Mouse (Mus musculus) hindbrain, postnatal 0 days (tissue): ENCODE results near the gene Btnl4. TPM values are rescaled to one million over a fixed set of nuclear protein-coding genes. Genes with fewer than 3 reads are reported as not detected.

Experiments
- ATAC-seq: fragments of 200-750 bp; cut with Nextera tagmentation; 2 replicates; pipeline ENCODE4 v1.8.0; 2017; ENCODE audit warnings: mild to moderate bottlenecking, moderate TSS enrichment, moderate library complexity
- DNase-seq: peaks from one replicate; pipeline ENCODE4 v3.0.0-alpha.2; 2015; ENCODE audit warnings: low spot score
- H3K27ac ChIP-seq: fragments of 300-500 bp; sonication (generic); 2 replicates; pipeline ENCODE4 v1.5.1; 2014; ENCODE audit warnings: mild to moderate bottlenecking
- H3K27me3 ChIP-seq: fragments of 300-500 bp; sonication (generic); 2 replicates; pipeline ENCODE4 v1.6.1; 2014; ENCODE audit warnings: low read length, mixed read lengths; ENCODE audit not compliant: insufficient read depth
- H3K36me3 ChIP-seq: fragments of 300-500 bp; sonication (generic); 2 replicates; pipeline ENCODE4 v1.6.1; 2014; ENCODE audit warnings: low read length, mixed read lengths; ENCODE audit not compliant: insufficient read depth
- H3K4me1 ChIP-seq: fragments of 300-500 bp; sonication (generic); 2 replicates; pipeline ENCODE4 v1.6.1; 2014; ENCODE audit warnings: antibody characterized with exemption, low read length, mixed read lengths; ENCODE audit not compliant: insufficient read depth
- H3K4me2 ChIP-seq: fragments of 300-500 bp; sonication (generic); 2 replicates; pipeline ENCODE4 v1.6.1; 2014; ENCODE audit warnings: low read depth, mild to moderate bottlenecking, low read length, moderate library complexity, mixed read lengths
- H3K4me3 ChIP-seq: fragments of 300-500 bp; sonication (generic); 2 replicates; pipeline ENCODE4 v1.5.1; 2014; ENCODE audit warnings: low read length
- H3K9ac ChIP-seq: fragments of 300-500 bp; sonication (generic); replicated peaks from 2 replicates; pipeline ENCODE4 v1.6.1; 2014; ENCODE audit warnings: mild to moderate bottlenecking, low read length, moderate library complexity, mixed read lengths
- H3K9me3 ChIP-seq: fragments of 300-500 bp; sonication (generic); 2 replicates; pipeline ENCODE4 v1.6.1; 2016; ENCODE audit warnings: low read length, mixed read lengths
- CTCF ChIP-seq: IDR thresholded peaks from 2 replicates; pipeline ENCODE4 v1.5.1; 2016; ENCODE audit warnings: antibody characterized with exemption, control low read depth, low read depth
- WGBS: fragments of 180-500 bp; shearing (Covaris S2); extraction: QIAGEN DNeasy Blood & Tissue Kit; methylation state at CpG from one replicate; pipeline ENCODE4 v1.1.7; 2014; 5-methylcytosine and 5-hydroxymethylcytosine counted together
- polyA plus RNA-seq: library from polyadenylated mRNA; unstranded; fragments of >200 nt; fragmentation: Nextera tagmentation; extraction: Ambion mirVana; gene quantifications from 2 replicates; pipeline ENCODE4 v1.2.1, GENCODE M21; 2015
- total RNA-seq: library from RNA; depleted of rRNA; stranded (reverse); fragments of >200 nt; gene quantifications from 2 replicates; pipeline ENCODE4 v1.2.3, GENCODE M21; 2014; rRNA removed

The Btnl4 gene
- total and polyA plus RNA-seq, 2 experiments from 2014 or later: not detected

DNA sequence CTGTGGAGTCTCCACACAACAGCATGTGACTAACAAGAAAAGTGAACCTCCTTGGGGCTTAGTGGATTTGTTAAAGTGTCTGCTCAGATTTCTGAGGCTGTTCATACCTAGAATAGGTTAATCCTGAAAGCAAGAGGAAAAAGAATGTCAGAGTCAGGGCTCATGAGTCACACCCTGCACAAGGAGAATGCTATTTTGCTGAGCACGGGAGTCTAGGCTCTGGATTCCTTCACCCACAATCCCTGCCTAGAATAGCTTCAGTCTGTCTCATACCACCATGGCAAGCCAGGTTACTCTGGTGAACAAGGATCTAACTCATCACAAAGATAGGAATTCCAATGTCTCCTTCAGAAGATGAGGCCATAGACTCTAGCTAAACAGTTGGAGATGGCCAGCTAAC is 38.5 kb downstream of the Btnl4 start:
- H3K4me3 ChIP-seq: no peak overlapping the region
- ATAC-seq: no peak
- H3K9me3 ChIP-seq: no peaks in the 10 kb centered on the region
- H3K36me3 ChIP-seq: no peaks in the 10 kb centered on the region
- no peak overlapping the region for H3K4me2 ChIP-seq
- H3K27me3 ChIP-seq: no peaks in the 10 kb centered on the region
- TF ChIP-seq CTCF: no peak
- no peak overlapping the region for H3K27ac ChIP-seq
- H3K4me1 ChIP-seq: no peaks in the 10 kb centered on the region
- 52% methylated on average over 1 of the region's 1 CpGs for WGBS
- DNase-seq: no peak
- H3K9ac ChIP-seq: no peak overlapping the region

DNA sequence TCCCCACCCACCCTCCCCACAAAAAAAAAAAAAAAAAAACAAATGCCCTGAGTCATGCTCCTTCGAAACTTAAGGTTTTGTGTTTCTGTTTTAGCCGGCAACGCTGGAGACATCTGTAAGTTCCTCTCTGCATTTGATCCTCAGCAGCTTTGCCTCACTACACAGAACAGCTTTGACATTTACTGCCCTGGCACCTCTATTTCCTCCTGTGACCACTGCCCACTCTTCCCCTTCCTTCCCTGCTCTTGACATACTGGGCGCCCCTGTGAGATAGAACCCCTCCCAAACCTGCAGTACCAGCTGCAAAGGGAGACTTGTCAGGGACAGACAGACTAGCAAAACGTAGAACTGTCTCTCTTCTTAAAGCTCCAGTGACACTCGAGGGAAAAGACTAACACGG is 39.5 kb downstream of the Btnl4 start:
- H3K9me3 ChIP-seq: no peaks in the 10 kb centered on the region
- no peak overlapping the region for H3K27ac ChIP-seq
- H3K4me1 ChIP-seq: no peaks in the 10 kb centered on the region
- DNase-seq: no peak
- H3K27me3 ChIP-seq: no peaks in the 10 kb centered on the region
- 62% methylated on average over 7 of the region's 7 CpGs for WGBS
- ATAC-seq: no peak
- no peak overlapping the region for H3K9ac ChIP-seq
- no peaks in the 10 kb centered on the region for H3K36me3 ChIP-seq
- H3K4me3 ChIP-seq: no peak overlapping the region
- no peak overlapping the region for H3K4me2 ChIP-seq
- no peak for TF ChIP-seq CTCF

DNA sequence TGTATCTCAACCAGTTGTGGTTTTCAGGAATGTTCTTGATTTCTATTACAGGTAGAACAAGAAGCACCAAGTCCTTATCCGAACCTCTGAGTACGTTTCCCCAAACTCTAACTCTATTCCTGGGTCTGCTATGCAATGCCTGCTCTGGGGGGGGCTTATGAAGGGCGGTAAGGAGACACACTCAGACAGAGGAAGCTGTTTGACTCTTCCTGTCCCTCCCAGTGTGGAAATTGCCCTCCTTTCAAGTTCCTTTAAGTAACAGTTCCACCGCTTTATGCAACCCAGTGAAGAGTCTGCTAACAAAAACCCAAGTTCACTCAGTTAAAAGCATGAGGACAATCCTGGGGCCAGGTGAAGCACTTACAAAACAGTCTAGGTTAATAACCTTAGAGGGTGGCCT is 40.0 kb downstream of the Btnl4 start:
- Histone ChIP-seq H3K4me2 (no peak overlapping the region), H3K4me1 (no peaks in the 10 kb centered on the region), H3K27ac (no peak overlapping the region), H3K9me3 (no peaks in the 10 kb centered on the region), H3K9ac (no peak overlapping the region), H3K4me3 (no peak overlapping the region), H3K27me3 (no peaks in the 10 kb centered on the region), H3K36me3 (no peaks in the 10 kb centered on the region)
- no peak for ATAC-seq
- no peak for DNase-seq
- no peak for TF ChIP-seq CTCF
- 72% methylated on average over 4 of the region's 4 CpGs for WGBS

DNA sequence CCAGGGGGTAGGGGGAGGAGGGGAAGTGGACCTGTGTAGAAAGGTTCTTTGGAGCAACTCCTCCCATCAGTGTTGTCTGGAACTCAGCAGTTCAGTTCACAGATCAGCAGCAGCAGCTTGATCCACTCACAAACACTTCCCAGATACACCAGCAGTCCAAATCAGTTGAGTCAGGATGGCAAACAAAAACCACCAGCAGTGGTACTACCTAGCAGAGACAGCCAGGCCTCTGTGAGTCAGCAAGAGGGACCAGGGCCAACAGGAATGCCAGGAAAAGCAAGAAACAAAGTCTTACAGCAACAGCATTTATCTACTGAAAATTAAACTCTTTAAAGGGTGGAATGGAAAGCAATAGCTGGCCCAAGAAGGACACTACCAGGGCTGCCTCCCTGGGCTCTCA is 49.5 kb downstream of the Btnl4 start:
- H3K27me3 ChIP-seq: no peaks in the 10 kb centered on the region
- H3K9me3 ChIP-seq: no peaks in the 10 kb centered on the region
- no peak overlapping the region for H3K9ac ChIP-seq
- ATAC-seq (no peak), DNase-seq (no peak)
- no peak overlapping the region for H3K4me2 ChIP-seq
- no peak overlapping the region for H3K4me3 ChIP-seq
- H3K36me3 ChIP-seq: no peaks in the 10 kb centered on the region
- H3K27ac ChIP-seq: no peak overlapping the region
- TF ChIP-seq CTCF: no peak
- H3K4me1 ChIP-seq: no peaks in the 10 kb centered on the region

DNA sequence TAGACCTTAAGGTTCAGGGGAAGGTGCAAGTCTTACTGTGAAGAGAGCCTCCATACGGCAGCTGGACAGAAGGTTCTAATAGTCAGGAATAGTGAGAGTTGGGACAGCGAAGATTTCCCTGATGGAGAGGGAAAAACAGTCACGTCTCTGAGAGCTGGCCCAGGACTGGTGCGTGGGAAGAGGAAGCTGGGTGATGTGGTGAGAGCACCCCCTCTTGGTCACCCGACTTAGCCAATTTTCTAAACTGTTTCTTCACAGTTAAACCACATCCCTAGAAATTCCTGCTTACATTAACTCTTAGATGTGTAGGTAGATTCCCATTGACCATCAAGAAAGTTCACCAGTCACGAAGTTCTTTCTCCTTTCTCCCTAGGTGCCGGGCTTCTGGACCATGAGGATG is 57.1 kb downstream of the Btnl4 start:
- 80% methylated on average over 7 of the region's 7 CpGs for WGBS
- no peaks in the 10 kb centered on the region for H3K27me3 ChIP-seq
- no peak for TF ChIP-seq CTCF

More for the DNA sequence above, 57.1 kb downstream of the Btnl4 start:
- Histone ChIP-seq H3K9me3 (no peaks in the 10 kb centered on the region), H3K4me1 (no peaks in the 10 kb centered on the region), H3K4me3 (no peak overlapping the region), H3K9ac (no peak overlapping the region), H3K36me3 (no peaks in the 10 kb centered on the region), H3K4me2 (no peak overlapping the region), H3K27ac (no peak overlapping the region)
- DNase-seq: no peak
- no peak for ATAC-seq

Other genes with a start within 250 kb of the Btnl4 start
- 0.14 and 0.42 TPM in 2 replicates for gene H2-Ob, start 238.4 kb downstream of the Btnl4 start, total RNA-seq
- gene H2-Ob, start 238.4 kb downstream of the Btnl4 start, polyA plus RNA-seq: 0.13 and 0.35 TPM in 2 replicates
- 1.1 and 3.5 TPM in 2 replicates for gene H2-Ab1, start 219.6 kb downstream of the Btnl4 start, total RNA-seq
- gene H2-Ab1, start 219.6 kb downstream of the Btnl4 start, polyA plus RNA-seq: 2.9 and 3.1 TPM in 2 replicates
- 1.0 and 1.3 TPM in 2 replicates for gene H2-Aa, start 189.5 kb downstream of the Btnl4 start, total RNA-seq
- 0.95 and 1.4 TPM in 2 replicates for gene H2-Aa, start 189.5 kb downstream of the Btnl4 start, polyA plus RNA-seq
- gene H2-Eb1, start 171.5 kb downstream of the Btnl4 start, total RNA-seq: 0.52 and 0.93 TPM in 2 replicates
- 4.1 and 5.3 TPM in 2 replicates for gene H2-Eb1, start 171.5 kb downstream of the Btnl4 start, polyA plus RNA-seq
- gene H2-Eb2, start 151.7 kb downstream of the Btnl4 start, total RNA-seq: 0.05 and 0.07 TPM in 2 replicates
- gene H2-Eb2, start 151.7 kb downstream of the Btnl4 start, polyA plus RNA-seq: 0.10 and 0.20 TPM in 2 replicates
- not detected in 2 replicates for gene Btnl2, start 122.5 kb downstream of the Btnl4 start, total RNA-seq
- 0.08 TPM in 1 of 2 replicates, not detected in the other for gene Btnl2, start 122.5 kb downstream of the Btnl4 start, polyA plus RNA-seq
- gene Btnl1, start 100.2 kb downstream of the Btnl4 start, total RNA-seq: not detected in 2 replicates
- not detected in 2 replicates for gene Btnl1, start 100.2 kb downstream of the Btnl4 start, polyA plus RNA-seq
- gene BC051142, start 78.5 kb downstream of the Btnl4 start, total RNA-seq: 5.2 and 6.8 TPM in 2 replicates
- 4.4 and 5.0 TPM in 2 replicates for gene BC051142, start 78.5 kb downstream of the Btnl4 start, polyA plus RNA-seq
- not detected in 2 replicates for gene Btnl6, start 40.0 kb upstream of the Btnl4 start, total RNA-seq
- 0.09 TPM in 1 of 2 replicates, not detected in the other for gene Btnl6, start 40.0 kb upstream of the Btnl4 start, polyA plus RNA-seq
- gene Notch4, start 87.0 kb upstream of the Btnl4 start, total RNA-seq: 6.0 and 11.4 TPM in 2 replicates
- gene Notch4, start 87.0 kb upstream of the Btnl4 start, polyA plus RNA-seq: 5.2 and 6.1 TPM in 2 replicates
- 3.4 and 4.8 TPM in 2 replicates for gene Gpsm3, start 112.5 kb upstream of the Btnl4 start, total RNA-seq
- 4.8 and 5.4 TPM in 2 replicates for gene Gpsm3, start 112.5 kb upstream of the Btnl4 start, polyA plus RNA-seq
- gene Pbx2, start 113.9 kb upstream of the Btnl4 start, total RNA-seq: 63.1 and 67.1 TPM in 2 replicates
- 6.2 and 7.5 TPM in 2 replicates for gene Pbx2, start 113.9 kb upstream of the Btnl4 start, polyA plus RNA-seq
- 1.8 and 2.0 TPM in 2 replicates for gene Ager, start 120.5 kb upstream of the Btnl4 start, total RNA-seq
- gene Ager, start 120.5 kb upstream of the Btnl4 start, polyA plus RNA-seq: 1.7 and 2.5 TPM in 2 replicates
- 61.9 and 65.3 TPM in 2 replicates for gene Rnf5, start 126.4 kb upstream of the Btnl4 start, total RNA-seq
- gene Rnf5, start 126.4 kb upstream of the Btnl4 start, polyA plus RNA-seq: 223 and 233 TPM in 2 replicates
- gene Agpat1, start 126.9 kb upstream of the Btnl4 start, total RNA-seq: 306 and 322 TPM in 2 replicates
- 97.7 and 98.4 TPM in 2 replicates for gene Agpat1, start 126.9 kb upstream of the Btnl4 start, polyA plus RNA-seq
- gene Egfl8, start 138.7 kb upstream of the Btnl4 start, total RNA-seq: 3.5 and 5.9 TPM in 2 replicates
- gene Egfl8, start 138.7 kb upstream of the Btnl4 start, polyA plus RNA-seq: 6.5 and 7.4 TPM in 2 replicates
- 33.6 and 42.3 TPM in 2 replicates for gene Ppt2, start 151.2 kb upstream of the Btnl4 start, total RNA-seq
- 17.9 and 20.0 TPM in 2 replicates for gene Ppt2, start 151.2 kb upstream of the Btnl4 start, polyA plus RNA-seq
- gene Prrt1, start 152.2 kb upstream of the Btnl4 start, total RNA-seq: 7.5 and 8.1 TPM in 2 replicates
- gene Prrt1, start 152.2 kb upstream of the Btnl4 start, polyA plus RNA-seq: 7.3 and 7.9 TPM in 2 replicates
- 4.9 and 6.1 TPM in 2 replicates for gene Fkbpl, start 167.4 kb upstream of the Btnl4 start, total RNA-seq
- gene Fkbpl, start 167.4 kb upstream of the Btnl4 start, polyA plus RNA-seq: 10.4 and 11.8 TPM in 2 replicates
- gene Atf6b, start 169.8 kb upstream of the Btnl4 start, total RNA-seq: 53.6 and 70.6 TPM in 2 replicates
- 74.2 and 78.2 TPM in 2 replicates for gene Atf6b, start 169.8 kb upstream of the Btnl4 start, polyA plus RNA-seq
- gene Tnxb, start 193.2 kb upstream of the Btnl4 start, total RNA-seq: 3.1 and 4.0 TPM in 2 replicates
- gene Tnxb, start 193.2 kb upstream of the Btnl4 start, polyA plus RNA-seq: 0.16 and 0.28 TPM in 2 replicates